Mouse (Mus musculus): ENCODE data around the gene Eme1. TPM values are rescaled to one million over a fixed set of nuclear protein-coding genes. Genes with fewer than 3 reads are reported as not detected.

The Eme1 gene
- total RNA-seq, 2 experiments from 2014 or later: not detected

- no peak for DNase-seq (ENCODE audit: low spot score)
These were observed 55.2 kb downstream of the Eme1 start for GRCm38 (mm10) chr11:94598437-94599120.

- DNase-seq (ENCODE audit: low spot score): no peak
These were observed 56.4 kb downstream of the Eme1 start for GRCm38 (mm10) chr11:94597319-94597718.

- DNase-seq (ENCODE audit: low spot score): no peak
These were observed 57.4 kb downstream of the Eme1 start for GRCm38 (mm10) chr11:94596311-94596852.

Other genes starting within 250 kb of the Eme1 start
- 1 to 10 TPM in 1 of 2 experiments, under 1 TPM in 1; 0.94 to 1.3 TPM for gene Cacna1g, start 179.8 kb downstream of the Eme1 start, total RNA-seq (2021)
- not detected for gene Spata20, start 167.8 kb downstream of the Eme1 start, total RNA-seq (2021)
- gene Epn3, start 154.0 kb downstream of the Eme1 start, total RNA-seq (2021): not detected
- gene Mycbpap, start 132.2 kb downstream of the Eme1 start, total RNA-seq (2021): not detected
- gene Rsad1, start 104.7 kb downstream of the Eme1 start, total RNA-seq (2021): 1 to 10 TPM; 2.7 to 3.4 TPM
- 10 to 100 TPM; 12.6 to 25.2 TPM for gene Chad, start 88.9 kb downstream of the Eme1 start, total RNA-seq (2021)
- gene Acsf2, start 52.1 kb downstream of the Eme1 start, total RNA-seq (2021): 1 to 10 TPM; 1.6 to 2.1 TPM
- 10 to 100 TPM; 34.8 to 35.3 TPM for gene Lrrc59, start 24.2 kb downstream of the Eme1 start, total RNA-seq (2021)
- gene Mrpl27, start 197 bp downstream of the Eme1 start, total RNA-seq (2021): 10 to 100 TPM; 43.0 to 49.5 TPM
- gene Xylt2, start 23.6 kb upstream of the Eme1 start, total RNA-seq (2021): 1 to 10 TPM; 2.9 TPM
- gene Gm11541, start 50.5 kb upstream of the Eme1 start, total RNA-seq (2021): not detected
- 1 to 10 TPM; 1.1 to 1.3 TPM for gene Cdc34b, start 87.8 kb upstream of the Eme1 start, total RNA-seq (2021)
- not detected for gene Tmem92, start 128.7 kb upstream of the Eme1 start, total RNA-seq (2021)

Data from gastrocnemius, adult 18-20 months (tissue).